Mouse (Mus musculus): ENCODE measurements around the gene Ust.

The Ust gene

GRCm38 (mm10) chr10:8504832-8505231 lies 13.8 kb downstream of the Ust start:
- DNase-seq (ENCODE audit: inconsistent ontology term) = no peak

- peak; percentile 91 for DNase-seq (ENCODE audit: inconsistent ontology term)
Measured at GRCm38 (mm10) chr10:8498951-8499891, 19.4 kb downstream of the Ust start.

GRCm38 (mm10) chr10:8495543-8496141 lies 23.0 kb downstream of the Ust start:
- no peak for DNase-seq (ENCODE audit: inconsistent ontology term)

GRCm38 (mm10) chr10:8491909-8492591 lies 26.6 kb downstream of the Ust start:
- DNase-seq (ENCODE audit: inconsistent ontology term) = no peak

GRCm38 (mm10) chr10:8487388-8487787 lies 31.2 kb downstream of the Ust start:
- no peak for DNase-seq (ENCODE audit: inconsistent ontology term)

- DNase-seq (ENCODE audit: inconsistent ontology term) = no peak
Measured at GRCm38 (mm10) chr10:8484487-8484886, 34.1 kb downstream of the Ust start.

- no peak for DNase-seq (ENCODE audit: inconsistent ontology term)
Measured at GRCm38 (mm10) chr10:8482779-8483178, 35.8 kb downstream of the Ust start.

- DNase-seq (ENCODE audit: inconsistent ontology term) = no peak
Measured at GRCm38 (mm10) chr10:8479779-8480178, 38.8 kb downstream of the Ust start.

GRCm38 (mm10) chr10:8477936-8478335 lies 40.7 kb downstream of the Ust start:
- no peak for DNase-seq (ENCODE audit: inconsistent ontology term)

GRCm38 (mm10) chr10:8471995-8472394 lies 46.6 kb downstream of the Ust start:
- DNase-seq (ENCODE audit: inconsistent ontology term) = no peak

- DNase-seq (ENCODE audit: inconsistent ontology term) = peak; percentile 7
Measured at GRCm38 (mm10) chr10:8471012-8471411, 47.6 kb downstream of the Ust start.

GRCm38 (mm10) chr10:8469516-8469915 lies 49.1 kb downstream of the Ust start:
- DNase-seq (ENCODE audit: inconsistent ontology term) = no peak

- DNase-seq (ENCODE audit: inconsistent ontology term) = no peak
Measured at GRCm38 (mm10) chr10:8468651-8469386, 49.8 kb downstream of the Ust start.

- peak; percentile 36 for DNase-seq (ENCODE audit: inconsistent ontology term)
Measured at GRCm38 (mm10) chr10:8465918-8466317, 52.7 kb downstream of the Ust start.

- DNase-seq (ENCODE audit: inconsistent ontology term) = no peak
Measured at GRCm38 (mm10) chr10:8465216-8465615, 53.4 kb downstream of the Ust start.

GRCm38 (mm10) chr10:8461372-8461771 lies 57.3 kb downstream of the Ust start:
- no peak for DNase-seq (ENCODE audit: inconsistent ontology term)

- no peak for DNase-seq (ENCODE audit: inconsistent ontology term)
Measured at GRCm38 (mm10) chr10:8454711-8455110, 63.9 kb downstream of the Ust start.

GRCm38 (mm10) chr10:8447681-8448080 lies 70.9 kb downstream of the Ust start:
- peak; percentile 71 for DNase-seq (ENCODE audit: inconsistent ontology term)

GRCm38 (mm10) chr10:8446972-8447371 lies 71.7 kb downstream of the Ust start:
- peak; percentile 45 for DNase-seq (ENCODE audit: inconsistent ontology term)

- no peak for DNase-seq (ENCODE audit: inconsistent ontology term)
Measured at GRCm38 (mm10) chr10:8444052-8444451, 74.6 kb downstream of the Ust start.

GRCm38 (mm10) chr10:8431857-8432256 lies 86.8 kb downstream of the Ust start:
- peak; percentile 86 for DNase-seq (ENCODE audit: inconsistent ontology term)
